Mouse (Mus musculus): ENCODE measurements around the gene Nfia.

Gene Nfia

DNA sequence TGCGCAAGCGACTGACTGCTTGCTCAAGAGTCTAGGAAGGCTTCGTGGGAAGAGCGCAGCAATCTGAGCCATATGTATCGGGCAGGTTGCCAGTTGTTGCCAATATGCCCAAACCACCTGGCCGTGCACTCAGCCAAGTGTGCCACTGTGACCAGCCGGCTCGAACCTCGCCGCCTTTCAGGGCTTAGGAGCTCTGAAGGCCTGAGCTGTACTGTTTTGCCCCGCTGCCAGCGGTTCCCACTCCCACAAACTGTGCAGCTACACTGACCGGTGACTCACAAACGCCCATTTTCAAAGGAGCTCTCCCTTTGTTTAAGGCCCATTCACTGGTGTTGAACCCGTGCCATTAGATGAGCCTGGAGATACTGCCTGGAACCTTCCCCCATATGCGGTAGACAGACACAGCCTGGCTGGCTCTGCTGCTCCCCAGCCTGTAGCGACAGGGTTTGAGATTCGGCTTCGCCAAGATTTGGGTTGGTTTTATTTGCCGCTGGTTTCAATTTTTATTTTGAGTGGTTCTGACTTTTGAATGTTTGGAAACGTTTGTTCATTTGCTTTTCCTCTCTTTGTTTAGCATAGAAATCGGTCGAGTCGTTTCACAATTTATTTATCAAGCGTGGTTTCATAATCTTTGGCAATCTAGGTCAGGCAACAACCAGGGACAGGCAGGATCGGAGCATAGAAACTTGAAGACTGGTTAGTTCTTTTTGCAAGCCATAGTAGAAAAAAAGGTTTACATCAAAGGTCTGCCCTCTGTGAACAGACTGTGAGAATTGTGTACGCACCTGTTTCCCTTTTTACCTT lies 138.4 kb downstream of the Nfia start:
- DNase-seq (ENCODE audit: low spot score in 2 of 2): no peak

DNA sequence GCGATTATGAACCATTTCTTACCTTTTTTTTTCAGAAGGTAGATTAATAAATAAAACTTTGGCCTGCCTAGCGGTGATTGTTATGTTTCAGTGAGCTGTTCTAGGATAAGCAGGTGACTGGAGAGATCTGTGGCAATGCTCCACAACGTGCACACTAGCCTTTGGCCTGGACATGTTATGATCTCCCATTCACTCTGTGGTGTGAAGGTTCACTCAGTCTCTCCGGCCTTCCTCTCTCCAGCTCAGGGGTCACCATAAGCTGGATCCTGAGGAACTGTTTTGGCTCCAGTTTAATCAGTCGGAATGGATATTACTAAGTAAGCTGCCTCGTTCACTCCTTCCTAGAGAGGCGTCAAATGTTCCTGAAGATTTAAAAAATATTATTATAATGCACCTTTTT lies 139.2 kb downstream of the Nfia start:
- no peak for DNase-seq (ENCODE audit: low spot score in 2 of 2)

DNA sequence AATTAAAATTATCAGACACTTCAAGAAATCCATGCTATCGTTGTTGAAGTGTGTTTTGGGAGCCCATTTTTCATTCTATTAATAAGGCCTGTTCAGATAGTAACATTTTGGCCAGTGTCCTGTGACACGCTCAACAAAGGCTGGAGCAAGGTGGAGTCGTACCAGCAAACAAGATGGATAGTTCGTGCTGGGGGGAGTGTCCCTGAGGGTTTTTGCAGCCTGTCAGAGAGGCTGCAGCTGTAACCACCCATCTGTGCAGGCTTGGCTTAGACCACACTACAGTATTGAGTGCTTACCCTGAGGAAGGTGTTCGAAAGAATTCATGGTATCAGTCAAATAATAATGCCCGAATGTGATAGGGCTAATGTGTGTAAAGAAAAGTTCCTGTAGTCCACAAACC lies 139.6 kb downstream of the Nfia start:
- no peak for DNase-seq (ENCODE audit: low spot score in 2 of 2)

DNA sequence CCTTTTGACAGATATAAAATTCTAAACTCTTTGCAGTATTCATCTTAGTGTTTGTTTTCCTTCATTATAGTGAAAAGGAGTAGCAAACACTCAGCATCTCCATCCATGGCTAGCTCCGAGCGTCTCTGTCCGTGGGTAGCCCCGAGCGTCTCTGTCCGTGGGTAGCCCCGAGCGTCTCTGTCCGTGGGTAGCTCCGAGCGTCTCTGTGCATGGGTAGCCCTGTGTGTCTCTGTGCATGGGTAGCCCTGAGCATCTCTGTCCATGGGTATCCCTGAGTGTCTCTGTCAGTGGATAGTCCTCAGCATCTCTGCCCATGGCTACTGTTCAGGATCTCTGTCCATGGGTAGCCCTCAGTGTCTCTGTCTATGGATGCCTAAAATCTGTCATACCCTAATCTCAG lies 140.0 kb downstream of the Nfia start:
- no peak for DNase-seq (ENCODE audit: low spot score in 2 of 2)

- no peak for DNase-seq (ENCODE audit: low spot score in 2 of 2)
These were observed 141.8 kb downstream of the Nfia start for GRCm38 (mm10) chr4:97914348-97914747.

- DNase-seq (ENCODE audit: low spot score in 2 of 2): no peak
These were observed 142.2 kb downstream of the Nfia start for GRCm38 (mm10) chr4:97914761-97915160.

DNA sequence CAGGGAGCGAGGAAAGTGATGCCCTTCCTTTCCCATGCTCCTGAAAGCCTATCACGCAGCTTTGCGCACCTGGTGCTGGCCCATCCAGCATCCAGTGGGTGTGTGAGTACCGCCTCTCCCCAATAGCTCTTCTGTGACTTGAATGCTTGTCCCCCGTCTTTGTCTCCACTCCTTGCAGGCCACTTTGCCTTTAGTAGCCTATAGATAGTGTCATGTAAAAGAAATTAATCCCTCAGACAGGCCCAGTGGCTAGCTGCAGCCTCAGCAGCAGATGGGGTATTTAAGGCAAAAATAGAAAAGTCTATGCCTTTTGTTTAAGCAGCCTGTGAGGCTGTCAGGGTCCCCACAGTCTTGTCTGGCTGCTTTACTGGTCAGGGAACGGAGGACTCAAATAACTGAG lies 145.0 kb downstream of the Nfia start:
- no peak for DNase-seq (ENCODE audit: low spot score in 2 of 2)

DNA sequence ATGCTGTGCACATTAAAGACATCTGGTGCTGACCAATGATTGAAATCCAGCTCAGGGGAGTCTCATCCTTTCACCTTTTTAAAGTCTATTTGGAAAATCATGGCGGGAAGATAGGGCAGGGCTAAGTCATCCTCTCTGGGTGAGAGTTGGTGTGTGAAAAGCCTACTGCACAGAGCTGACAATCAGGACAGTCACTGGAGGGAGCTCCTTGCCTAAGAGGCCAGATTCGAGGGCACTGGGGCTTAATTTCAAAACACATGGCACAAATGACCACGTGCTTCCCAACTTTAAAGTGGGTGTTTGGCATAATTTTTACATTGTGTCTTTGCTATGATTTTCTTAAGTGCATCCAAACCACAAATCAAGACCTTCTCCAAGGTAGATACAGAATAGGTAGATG lies 146.1 kb downstream of the Nfia start:
- no peak for DNase-seq (ENCODE audit: low spot score in 2 of 2)

DNA sequence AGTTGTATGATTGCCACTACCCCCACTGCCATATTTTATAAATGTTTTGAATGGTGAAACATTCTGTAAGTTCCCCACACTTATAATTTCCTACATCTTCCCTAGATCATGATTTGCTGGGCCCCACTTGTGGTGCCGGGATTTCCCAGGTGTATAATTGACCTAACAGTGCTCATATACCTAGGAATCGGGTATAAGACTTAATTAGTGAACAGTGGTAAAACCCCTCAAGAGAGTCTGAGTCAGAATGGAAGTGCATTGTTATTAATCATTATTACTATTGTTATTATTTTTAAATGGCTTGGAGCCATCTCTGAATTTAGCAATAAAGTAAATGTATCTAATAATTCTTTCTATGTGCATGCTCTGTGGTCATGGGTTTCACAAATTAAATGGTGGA lies 147.2 kb downstream of the Nfia start:
- DNase-seq (ENCODE audit: low spot score in 2 of 2): no peak

- DNase-seq (ENCODE audit: low spot score in 2 of 2): no peak
These were observed 147.9 kb downstream of the Nfia start for GRCm38 (mm10) chr4:97920287-97921079.

- DNase-seq (ENCODE audit: low spot score in 2 of 2): no peak
These were observed 149.1 kb downstream of the Nfia start for GRCm38 (mm10) chr4:97921682-97922081.

DNA sequence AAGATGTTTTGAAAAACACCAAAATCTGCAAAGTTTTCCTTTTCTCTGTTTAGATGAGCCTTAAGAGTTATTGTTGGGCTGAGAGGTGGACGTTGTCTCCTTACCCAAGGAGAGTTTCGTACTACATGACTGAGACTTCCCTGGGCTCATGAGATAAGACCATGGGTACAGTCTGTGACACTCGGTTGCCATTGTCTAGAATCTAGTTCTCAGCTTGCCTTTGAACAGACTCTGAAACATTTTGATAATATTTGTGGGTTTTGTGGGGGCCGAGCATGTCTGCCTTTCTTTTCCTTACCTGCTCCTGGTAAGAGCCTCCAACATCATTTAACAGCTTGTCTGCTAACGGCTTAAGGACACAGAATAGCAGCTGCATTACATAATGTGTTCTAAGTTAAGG lies 150.7 kb downstream of the Nfia start:
- DNase-seq (ENCODE audit: low spot score in 2 of 2): no peak

DNA sequence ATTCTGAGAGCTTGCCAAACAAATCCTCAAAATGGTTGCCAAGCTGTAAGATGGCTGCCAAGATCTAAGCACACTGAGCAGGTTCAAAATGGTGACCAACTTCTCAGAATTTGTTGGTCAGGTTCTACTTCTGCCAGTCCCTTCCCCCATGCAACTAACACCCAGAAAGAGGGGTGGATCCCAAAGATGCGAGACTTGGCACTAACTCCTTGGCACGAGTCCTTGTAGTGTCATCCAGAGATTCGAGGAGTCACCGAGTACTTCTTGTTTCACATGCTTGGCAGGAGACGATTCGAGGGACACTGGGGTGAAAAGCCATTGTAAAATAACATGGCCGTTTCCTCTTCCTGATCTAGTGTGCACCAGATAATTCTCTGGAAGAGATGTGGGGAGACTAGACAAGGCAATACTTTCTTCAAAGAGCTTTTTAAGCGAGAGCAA lies 151.4 kb downstream of the Nfia start:
- no peak for DNase-seq (ENCODE audit: low spot score in 2 of 2)

GRCm38 (mm10) chr4:97924414-97924813 lies 151.9 kb downstream of the Nfia start:
- DNase-seq (ENCODE audit: low spot score in 2 of 2): no peak

- DNase-seq (ENCODE audit: low spot score in 2 of 2): no peak
These were observed 152.3 kb downstream of the Nfia start for GRCm38 (mm10) chr4:97924855-97925254.

GRCm38 (mm10) chr4:97925644-97926043 lies 153.1 kb downstream of the Nfia start:
- no peak for DNase-seq (ENCODE audit: low spot score in 2 of 2)

DNA sequence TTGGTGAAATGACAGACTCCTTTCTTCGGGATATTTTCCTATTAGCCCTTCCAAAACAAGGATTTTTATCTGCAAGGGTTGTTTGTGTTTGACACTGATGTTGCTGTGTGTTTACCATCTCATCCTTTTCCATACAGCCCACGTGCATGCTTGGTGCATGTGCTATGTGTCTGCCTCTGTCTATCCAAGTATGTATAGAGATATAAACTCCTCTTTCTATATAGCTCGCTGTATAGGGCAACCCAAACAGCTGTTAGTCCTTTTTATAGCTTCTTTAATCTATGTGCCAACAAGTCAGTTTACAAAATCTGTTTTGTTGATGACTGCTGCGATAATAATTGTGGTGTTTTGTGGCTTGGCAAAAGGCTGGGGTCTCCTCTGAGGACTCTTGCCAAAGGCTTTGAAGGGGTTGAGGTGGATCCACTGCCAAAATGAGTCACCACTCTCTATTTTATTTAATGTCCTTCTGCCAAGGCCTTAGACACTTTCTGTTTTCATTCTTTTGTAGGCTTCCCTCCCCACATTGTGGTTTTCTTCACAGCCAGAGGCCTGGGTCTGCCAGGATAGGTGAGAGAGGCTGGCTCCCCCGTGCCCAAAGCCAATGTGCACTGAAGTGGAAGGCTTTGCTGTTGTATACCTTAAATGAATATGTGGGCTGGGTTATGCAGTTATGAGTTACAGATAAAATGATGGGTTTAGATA lies 154.2 kb downstream of the Nfia start:
- no peak for DNase-seq (ENCODE audit: low spot score in 2 of 2)

DNA sequence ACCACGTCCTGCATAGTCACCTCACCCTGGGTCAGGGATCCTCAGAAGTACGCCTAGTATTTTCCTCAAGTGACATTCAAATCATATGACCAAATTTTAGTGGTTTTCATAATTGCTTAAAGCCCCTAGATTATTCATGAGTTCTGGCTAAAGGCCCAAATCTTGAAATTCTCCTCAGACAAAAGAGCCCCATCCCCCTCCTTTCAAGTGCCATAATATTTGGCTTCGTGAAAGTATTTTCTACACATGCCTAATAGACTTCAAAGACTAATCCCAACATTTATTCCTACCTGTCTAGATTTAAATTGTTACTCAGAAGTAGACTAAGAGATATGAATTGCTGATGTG lies 154.7 kb downstream of the Nfia start:
- DNase-seq (ENCODE audit: low spot score in 2 of 2): no peak

GRCm38 (mm10) chr4:97936371-97936770 lies 163.8 kb downstream of the Nfia start:
- DNase-seq (ENCODE audit: low spot score in 2 of 2): no peak

- DNase-seq (ENCODE audit: low spot score in 2 of 2): no peak
These were observed 164.4 kb downstream of the Nfia start for GRCm38 (mm10) chr4:97936912-97937311.

DNA sequence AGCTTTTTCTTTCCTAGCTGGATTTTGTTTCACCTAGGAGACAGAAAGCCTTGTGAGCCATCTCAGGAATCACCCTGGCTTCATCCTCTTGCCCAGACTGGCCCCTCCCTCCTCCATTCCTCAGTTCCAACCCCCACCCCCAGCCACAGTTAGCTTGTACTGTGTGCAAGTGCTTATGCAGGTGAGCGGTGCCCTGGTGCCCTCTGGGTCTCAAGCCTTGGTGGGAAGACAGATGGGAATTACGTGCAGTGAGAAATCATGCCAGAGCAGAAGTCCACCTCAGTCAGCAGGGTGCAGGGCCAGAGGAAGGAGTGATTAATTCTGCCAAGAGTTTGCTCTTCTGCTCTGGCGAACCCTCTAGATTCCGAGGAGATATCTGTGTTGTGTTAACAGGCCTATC lies 167.0 kb downstream of the Nfia start:
- no peak for DNase-seq (ENCODE audit: low spot score in 2 of 2)

DNA sequence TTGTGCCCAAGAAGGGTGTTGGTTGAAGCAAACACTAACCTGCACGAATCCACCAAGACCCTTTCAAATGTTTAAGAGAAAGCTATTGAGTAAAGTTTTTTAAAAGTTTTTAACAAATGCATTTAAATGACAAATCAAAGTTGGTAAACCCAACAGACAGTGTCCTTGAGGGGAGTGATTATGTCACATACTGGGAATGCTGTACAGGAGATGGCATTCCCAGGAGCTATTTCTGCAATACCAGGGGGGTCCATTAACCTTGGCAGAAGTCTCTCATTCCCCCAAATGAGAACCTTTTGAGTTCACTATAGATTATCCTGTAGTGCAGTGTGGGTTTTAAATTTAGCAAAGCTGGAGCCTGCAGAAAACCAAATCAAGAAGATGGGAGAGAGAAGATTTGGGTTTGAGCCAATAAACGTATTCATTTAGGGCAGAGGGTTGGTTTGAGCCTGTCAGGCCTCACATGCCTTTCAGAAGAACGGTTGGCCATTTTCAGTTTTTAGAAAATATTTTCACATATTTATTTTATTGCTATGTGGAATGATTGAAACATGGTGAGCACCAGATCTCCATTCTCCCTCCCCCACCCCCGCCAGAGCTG lies 167.5 kb downstream of the Nfia start:
- no peak for DNase-seq (ENCODE audit: low spot score in 2 of 2)

All from natural killer cell, adult 2 months (primary cell).